Mouse (Mus musculus): ENCODE results near the gene Rab11b. TPM values are rescaled to one million over a fixed set of nuclear protein-coding genes. Genes with fewer than 3 reads are reported as not detected.

Gene Rab11b
- polyA plus RNA-seq, 1 experiment: 225 TPM

GRCm38 (mm10) chr17:33773871-33774572 lies 13.7 kb upstream of the Rab11b start:
- peaks cover 2% of the 10 kb centered on the region; the same call in 1 of the 2 replicates for H3K36me3 ChIP-seq (ENCODE audit: control insufficient read depth, insufficient read depth, low read length)
- H3K27me3 ChIP-seq (ENCODE audit: control insufficient read depth, insufficient read depth, low read length): no peaks in the 10 kb centered on the region
- 89% methylated on average over 6 of the region's 6 CpGs for WGBS
- DNase-seq (ENCODE audit: low read depth in 1 of 2, low spot score in 2 of 2): no peak
- TF ChIP-seq CTCF (IDR thresholded peaks at IDR 0.05; ENCODE audit: extremely low read depth, insufficient read depth, insufficient read length, insufficient replicate concordance) (no peak), POLR2A (IDR thresholded peaks at IDR 0.05; ENCODE audit: low read depth, low read length) (no peak)
- H3K4me1 ChIP-seq (ENCODE audit: control insufficient read depth, insufficient read depth, insufficient read length): no peaks in the 10 kb centered on the region
- no peak overlapping the region for H3K4me3 ChIP-seq (ENCODE audit: extremely low read depth, insufficient read depth, insufficient read length)
- H3K27ac ChIP-seq (ENCODE audit: insufficient read depth, low read length): no peak overlapping the region

GRCm38 (mm10) chr17:33773426-33773825 lies 13.1 kb upstream of the Rab11b start:
- no peak for TF ChIP-seq POLR2A (IDR thresholded peaks at IDR 0.05; ENCODE audit: low read depth, low read length)
- no peak for TF ChIP-seq CTCF (IDR thresholded peaks at IDR 0.05; ENCODE audit: extremely low read depth, insufficient read depth, insufficient read length, insufficient replicate concordance)
- no peak for DNase-seq (ENCODE audit: low read depth in 1 of 2, low spot score in 2 of 2)
- H3K4me3 ChIP-seq (ENCODE audit: extremely low read depth, insufficient read depth, insufficient read length): no peak overlapping the region
- H3K27me3 ChIP-seq (ENCODE audit: control insufficient read depth, insufficient read depth, low read length): no peaks in the 10 kb centered on the region
- H3K4me1 ChIP-seq (ENCODE audit: control insufficient read depth, insufficient read depth, insufficient read length): no peaks in the 10 kb centered on the region
- peaks cover 2% of the 10 kb centered on the region; the same call in 1 of the 2 replicates for H3K36me3 ChIP-seq (ENCODE audit: control insufficient read depth, insufficient read depth, low read length)
- WGBS: 91% methylated on average over 6 of the region's 6 CpGs
- H3K27ac ChIP-seq (ENCODE audit: insufficient read depth, low read length): no peak overlapping the region

- H3K36me3 ChIP-seq (ENCODE audit: control insufficient read depth, insufficient read depth, low read length): peaks cover 2% of the 10 kb centered on the region; the same call in 1 of the 2 replicates
- WGBS: 95% methylated on average over 4 of the region's 4 CpGs
These were observed 11.3 kb upstream of the Rab11b start for GRCm38 (mm10) chr17:33771617-33772016.

GRCm38 (mm10) chr17:33766389-33766788 lies 6.1 kb upstream of the Rab11b start:
- TF ChIP-seq POLR2A (IDR thresholded peaks at IDR 0.05; ENCODE audit: low read depth, low read length): no peak
- no peak for TF ChIP-seq CTCF (IDR thresholded peaks at IDR 0.05; ENCODE audit: extremely low read depth, insufficient read depth, insufficient read length, insufficient replicate concordance)
- no peaks in the 10 kb centered on the region for H3K36me3 ChIP-seq (ENCODE audit: control insufficient read depth, insufficient read depth, low read length)
- no peaks in the 10 kb centered on the region for H3K27me3 ChIP-seq (ENCODE audit: control insufficient read depth, insufficient read depth, low read length)
- no peak overlapping the region for H3K27ac ChIP-seq (ENCODE audit: insufficient read depth, low read length)
- no peaks in the 10 kb centered on the region for H3K4me1 ChIP-seq (ENCODE audit: control insufficient read depth, insufficient read depth, insufficient read length)
- H3K4me3 ChIP-seq (ENCODE audit: extremely low read depth, insufficient read depth, insufficient read length): no peak overlapping the region
- WGBS: 56% methylated on average over 3 of the region's 3 CpGs
- no peak for DNase-seq (ENCODE audit: low read depth in 1 of 2, low spot score in 2 of 2)

More at GRCm38 (mm10) chr17:33771617-33772016, 11.3 kb upstream of the Rab11b start:
- H3K27ac ChIP-seq (ENCODE audit: insufficient read depth, low read length): no peak overlapping the region
- H3K4me3 ChIP-seq (ENCODE audit: extremely low read depth, insufficient read depth, insufficient read length): no peak overlapping the region
- H3K4me1 ChIP-seq (ENCODE audit: control insufficient read depth, insufficient read depth, insufficient read length): no peaks in the 10 kb centered on the region
- no peaks in the 10 kb centered on the region for H3K27me3 ChIP-seq (ENCODE audit: control insufficient read depth, insufficient read depth, low read length)
- no peak for TF ChIP-seq CTCF (IDR thresholded peaks at IDR 0.05; ENCODE audit: extremely low read depth, insufficient read depth, insufficient read length, insufficient replicate concordance)
- no peak for TF ChIP-seq POLR2A (IDR thresholded peaks at IDR 0.05; ENCODE audit: low read depth, low read length)
- DNase-seq (ENCODE audit: low read depth in 1 of 2, low spot score in 2 of 2): no peak

- Histone ChIP-seq H3K36me3 (ENCODE audit: control insufficient read depth, insufficient read depth, low read length) (no peaks in the 10 kb centered on the region), H3K4me1 (ENCODE audit: control insufficient read depth, insufficient read depth, insufficient read length) (peaks cover 23% of the 10 kb centered on the region), H3K4me3 (ENCODE audit: extremely low read depth, insufficient read depth, insufficient read length) (peak overlapping the region; percentile 84), H3K27ac (ENCODE audit: insufficient read depth, low read length) (peak overlapping the region; percentile 99), H3K27me3 (ENCODE audit: control insufficient read depth, insufficient read depth, low read length) (no peaks in the 10 kb centered on the region)
- TF ChIP-seq POLR2A (IDR thresholded peaks at IDR 0.05; ENCODE audit: low read depth, low read length) (peak; percentile 16), CTCF (IDR thresholded peaks at IDR 0.05; ENCODE audit: extremely low read depth, insufficient read depth, insufficient read length, insufficient replicate concordance) (no peak)
- under 1% methylated on average over 37 of the region's 38 CpGs for WGBS
- DNase-seq (ENCODE audit: low read depth in 1 of 2, low spot score in 2 of 2): peak; percentile 59 to 90
These were observed 519 bp downstream of the Rab11b start for GRCm38 (mm10) chr17:33759767-33760254.

- H3K27ac ChIP-seq (ENCODE audit: insufficient read depth, low read length): no peak overlapping the region
- no peaks in the 10 kb centered on the region for H3K27me3 ChIP-seq (ENCODE audit: control insufficient read depth, insufficient read depth, low read length)
- no peak for TF ChIP-seq CTCF (IDR thresholded peaks at IDR 0.05; ENCODE audit: extremely low read depth, insufficient read depth, insufficient read length, insufficient replicate concordance)
- no peak for TF ChIP-seq POLR2A (IDR thresholded peaks at IDR 0.05; ENCODE audit: low read depth, low read length)
- no peak overlapping the region for H3K4me3 ChIP-seq (ENCODE audit: extremely low read depth, insufficient read depth, insufficient read length)
- no peak for DNase-seq (ENCODE audit: low read depth in 1 of 2, low spot score in 2 of 2)
- peaks cover 26% of the 10 kb centered on the region for H3K4me1 ChIP-seq (ENCODE audit: control insufficient read depth, insufficient read depth, insufficient read length)
- H3K36me3 ChIP-seq (ENCODE audit: control insufficient read depth, insufficient read depth, low read length): no peaks in the 10 kb centered on the region
- 69% methylated on average over 4 of the region's 4 CpGs for WGBS
These were observed 3.1 kb downstream of the Rab11b start for GRCm38 (mm10) chr17:33757231-33757630.
